Mouse (Mus musculus) CH12.LX (cell line): ENCODE results near the gene Tstd1. TPM values are rescaled to one million over a fixed set of nuclear protein-coding genes. Genes with fewer than 3 reads are reported as not detected.

Experiments used
- DNase-seq: peaks from one replicate; pipeline ENCODE4 v3.0.0-alpha.2; 2013; ENCODE audit errors: extremely low read depth
- H3K27ac ChIP-seq: 2 replicates; pipeline ENCODE4 v1.5.1; 2012; ENCODE audit warnings: low read depth, mild to moderate bottlenecking, control low read depth, moderate library complexity; ENCODE audit not compliant: insufficient read depth
- H3K27me3 ChIP-seq: replicated peaks from 2 replicates; pipeline ENCODE3; 2012; ENCODE audit warnings: inconsistent platforms
- H3K36me3 ChIP-seq, 2 experiments: replicated peaks in 1 of 2; 2 replicates each; pipeline versions ENCODE3 to v1.6.1; 2012; ENCODE audit warnings: inconsistent platforms in 1 of 2, low read length in 1 of 2, mild to moderate bottlenecking in 1 of 2, mixed read lengths in 1 of 2, moderate library complexity in 1 of 2; ENCODE audit not compliant: control insufficient read depth in 1 of 2, insufficient read depth in 1 of 2
- H3K4me1 ChIP-seq, 2 experiments: 2 replicates each; pipeline ENCODE4 v1.6.1; 2012; ENCODE audit warnings: inconsistent platforms in 1 of 2, moderate library complexity in 1 of 2; ENCODE audit not compliant: insufficient read depth in 2 of 2, control insufficient read depth in 1 of 2
- H3K4me2 ChIP-seq: 2 replicates; pipeline ENCODE4 v1.6.1; 2012; ENCODE audit warnings: low read depth, mild to moderate bottlenecking, control low read depth; ENCODE audit not compliant: poor library complexity, insufficient read depth, severe bottlenecking
- H3K4me3 ChIP-seq, 3 experiments: fragments of 150-350 bp in 1 of 3; sonication (generic) in 1 of 3; replicated peaks in 1 of 3; 2 replicates each; pipeline versions ENCODE3 to v1.5.1; 2011 to 2012; ENCODE audit warnings: low read depth in 2 of 3, low read length in 2 of 3, mild to moderate bottlenecking in 2 of 3, moderate library complexity in 2 of 3, control low read depth in 1 of 3, improper control_type of control experiment in 1 of 3, inconsistent platforms in 1 of 3, mixed read lengths in 1 of 3; ENCODE audit not compliant: poor library complexity in 1 of 3
- H3K79me2 ChIP-seq: replicated peaks from 2 replicates; pipeline ENCODE4 v1.6.1; 2012; ENCODE audit warnings: mild to moderate bottlenecking, moderate library complexity; ENCODE audit not compliant: control insufficient read depth, poor library complexity, insufficient read depth, severe bottlenecking; ENCODE audit errors: extremely low read depth
- H3K9ac ChIP-seq: 2 replicates; pipeline ENCODE4 v1.6.1; 2012; ENCODE audit warnings: low read depth, mild to moderate bottlenecking, control low read depth, moderate library complexity; ENCODE audit not compliant: insufficient read depth
- H3K9me3 ChIP-seq: replicated peaks from 2 replicates; pipeline ENCODE3; 2012; ENCODE audit warnings: low read length, inconsistent platforms, mixed read lengths
- CHD1 ChIP-seq: IDR thresholded peaks from 2 replicates; pipeline ENCODE4 v1.6.1; 2012; ENCODE audit warnings: low read depth, low read length, improper control_type of control experiment, inconsistent platforms
- CHD2 ChIP-seq: IDR thresholded peaks from 2 replicates; pipeline ENCODE4 v1.6.1; 2011; ENCODE audit warnings: low read length, improper control_type of control experiment
- CTCF ChIP-seq, 2 experiments: IDR thresholded peaks in 1 of 2; conservative IDR thresholded peaks in 1 of 2; 2 replicates each; pipeline ENCODE4 v1.5.1; 2011 to 2012; ENCODE audit warnings: low read depth in 2 of 2, low read length in 2 of 2, improper control_type of control experiment in 1 of 2, inconsistent platforms in 1 of 2, mild to moderate bottlenecking in 1 of 2, moderate library complexity in 1 of 2
- E2F4 ChIP-seq: IDR thresholded peaks from 2 replicates; pipeline ENCODE4 v1.6.1; 2011; ENCODE audit warnings: low read depth, low read length, improper control_type of control experiment; ENCODE audit not compliant: insufficient replicate concordance
- ELF1 ChIP-seq: IDR thresholded peaks from 2 replicates; pipeline ENCODE4 v1.6.1; 2014; ENCODE audit warnings: low read depth, mild to moderate bottlenecking, inconsistent platforms, low read length, improper control_type of control experiment
- GABPA ChIP-seq: IDR thresholded peaks from 2 replicates; pipeline ENCODE4 v1.6.1; 2012; ENCODE audit warnings: low read depth, low read length, improper control_type of control experiment, inconsistent platforms; ENCODE audit not compliant: insufficient replicate concordance
- HCFC1 ChIP-seq: IDR thresholded peaks from 2 replicates; pipeline ENCODE4 v1.6.1; 2012; ENCODE audit warnings: low read depth, mild to moderate bottlenecking, inconsistent platforms, low read length, improper control_type of control experiment
- IRF4 ChIP-seq: IDR thresholded peaks from 2 replicates; pipeline ENCODE4 v1.6.1; 2014; ENCODE audit warnings: low read depth, mild to moderate bottlenecking, inconsistent platforms, low read length, improper control_type of control experiment
- JUN ChIP-seq: IDR thresholded peaks from 2 replicates; pipeline ENCODE4 v1.6.1; 2011; ENCODE audit warnings: low read depth, mild to moderate bottlenecking, low read length, improper control_type of control experiment, moderate library complexity; ENCODE audit not compliant: insufficient read depth
- KAT2A ChIP-seq: IDR thresholded peaks from 2 replicates; pipeline ENCODE4 v1.6.1; 2012; ENCODE audit warnings: low read length, improper control_type of control experiment, inconsistent platforms; ENCODE audit not compliant: insufficient replicate concordance
- MAX ChIP-seq: IDR thresholded peaks from 2 replicates; pipeline ENCODE4 v1.6.1; 2011; ENCODE audit warnings: low read length, improper control_type of control experiment
- MXI1 ChIP-seq: IDR thresholded peaks from 2 replicates; pipeline ENCODE4 v1.6.1; 2011; ENCODE audit warnings: mild to moderate bottlenecking, low read depth, low read length, improper control_type of control experiment
- MYC ChIP-seq: IDR thresholded peaks from 2 replicates; pipeline ENCODE4 v1.6.1; 2011; ENCODE audit warnings: low read depth, mild to moderate bottlenecking, improper control_type of control experiment, low read length
- NELFE ChIP-seq: IDR thresholded peaks from 2 replicates; pipeline ENCODE4 v1.6.1; 2011; ENCODE audit warnings: low read depth, low read length, improper control_type of control experiment
- NRF1 ChIP-seq: IDR thresholded peaks from 2 replicates; pipeline ENCODE4 v1.6.1; 2014; ENCODE audit warnings: low read depth, mild to moderate bottlenecking, inconsistent platforms, low read length, improper control_type of control experiment, moderate library complexity
- PAX5 ChIP-seq: IDR thresholded peaks from 2 replicates; pipeline ENCODE4 v1.6.1; 2012; ENCODE audit warnings: low read length, inconsistent platforms, mixed read lengths
- POLR2A ChIP-seq: IDR thresholded peaks from 2 replicates; pipeline ENCODE4 v1.6.1; 2011; ENCODE audit warnings: low read depth, mild to moderate bottlenecking, improper control_type of control experiment, low read length
- POLR2AphosphoS2 ChIP-seq: IDR thresholded peaks from 2 replicates; pipeline ENCODE4 v1.6.1; 2011; ENCODE audit warnings: low read depth, low read length, improper control_type of control experiment
- RAD21 ChIP-seq: IDR thresholded peaks from 2 replicates; pipeline ENCODE4 v1.6.1; 2011; ENCODE audit warnings: low read depth, mild to moderate bottlenecking, low read length, improper control_type of control experiment, moderate library complexity
- SIN3A ChIP-seq: IDR thresholded peaks from 2 replicates; pipeline ENCODE4 v1.6.1; 2012; ENCODE audit warnings: low read length, improper control_type of control experiment, inconsistent platforms
- UBTF ChIP-seq: IDR thresholded peaks from 2 replicates; pipeline ENCODE4 v1.6.1; 2012; ENCODE audit warnings: low read depth, mild to moderate bottlenecking, inconsistent platforms, low read length, improper control_type of control experiment, moderate library complexity
- USF1 ChIP-seq: IDR thresholded peaks from 2 replicates; pipeline ENCODE4 v1.6.1; 2014; ENCODE audit warnings: low read depth, mild to moderate bottlenecking, inconsistent platforms, low read length, improper control_type of control experiment
- USF2 ChIP-seq: conservative IDR thresholded peaks from 2 replicates; pipeline ENCODE4 v1.6.1; 2011; ENCODE audit warnings: low read depth, low read length, improper control_type of control experiment
- ZC3H11A ChIP-seq: IDR thresholded peaks from 2 replicates; pipeline ENCODE4 v1.6.1; 2012; ENCODE audit warnings: low read depth, mild to moderate bottlenecking, inconsistent platforms, low read length, improper control_type of control experiment
- ZMIZ1 ChIP-seq: IDR thresholded peaks from 2 replicates; pipeline ENCODE4 v1.6.1; 2012; ENCODE audit warnings: low read depth, mild to moderate bottlenecking, inconsistent platforms, low read length, improper control_type of control experiment
- ZNF384 ChIP-seq: IDR thresholded peaks from 2 replicates; pipeline ENCODE4 v1.6.1; 2012; ENCODE audit warnings: low read depth, low read length, improper control_type of control experiment, inconsistent platforms
- dilution Hi-C: fragments of 300-500 bp; cut with MboI; formaldehyde crosslinking; loops from 2 replicates; pipeline ENCODE4 v1.14.3; 2020; ENCODE audit warnings: low sequenced_read_pairs; ENCODE audit not compliant: extremely low pct_unique_long_range_greater_than_20kb, extremely low pct_ligation_motif_present
- in situ Hi-C: fragments of 300-500 bp; cut with MboI; formaldehyde crosslinking; loops from 3 replicates; pipeline ENCODE4 v1.14.3; 2019; ENCODE audit warnings: low sequenced_read_pairs, low pct_ligation_motif_present, low pct_unique_long_range_greater_than_20kb, mixed read lengths
- polyA plus RNA-seq: library from polyadenylated mRNA; unstranded; fragments of >175 nt; gene quantifications from 2 replicates; pipeline ENCODE4 v1.2.1, GENCODE M21; 2012; ENCODE audit warnings: low read depth; ENCODE audit not compliant: insufficient read length
- total RNA-seq, 2 experiments: library from RNA; depleted of rRNA; stranded (reverse); fragments of 300-350 nt in 1 of 2; fragments of >200 nt in 1 of 2; gene quantifications; 2 replicates each; pipeline ENCODE4 v1.2.3; 2012 to 2014

Tstd1 gene
- total and polyA plus RNA-seq, 3 experiments = 1.4 to 3.5 (median 2.5) TPM

GRCm38 (mm10) chr1:171432158-171432557, 13.5 kb downstream of the Tstd1 start:
- in situ Hi-C loops = no loop called here
- peaks cover 0 to 2% of the 10 kb centered on the region in 2 experiments; a peak in 2 of 4 replicates for H3K4me1 ChIP-seq

GRCm38 (mm10) chr1:171435288-171435814, 16.7 kb downstream of the Tstd1 start:
- dilution Hi-C loops = no loop called here

More at GRCm38 (mm10) chr1:171432158-171432557, 13.5 kb downstream of the Tstd1 start:
- peaks cover 23% of the 10 kb centered on the region for H3K27me3 ChIP-seq
- no peak overlapping the region for H3K27ac ChIP-seq
- DNase-seq = no peak
- no peaks in the 10 kb centered on the region for H3K36me3 ChIP-seq
- H3K9me3 ChIP-seq = no peaks in the 10 kb centered on the region
- H3K4me2 ChIP-seq = no peak overlapping the region
- dilution Hi-C loops = no loop called here
- TF ChIP-seq HCFC1 (no peak), IRF4 (no peak), ZNF384 (no peak), USF2 (no peak), CTCF (conservative IDR thresholded peaks at IDR 0.05 in 1 of 2, IDR thresholded peaks at IDR 0.05 in 1 of 2; ENCODE audit: low read depth in 2 of 2, low read length in 2 of 2) (no peak), E2F4 (no peak), ZC3H11A (no peak), CHD2 (no peak), USF1 (no peak), MXI1 (no peak), NELFE (no peak), RAD21 (no peak), PAX5 (no peak), UBTF (no peak), KAT2A (no peak), POLR2A (no peak), POLR2AphosphoS2 (no peak), MYC (no peak), JUN (no peak)
- no peak overlapping the region for H3K9ac ChIP-seq
- no peaks in the 10 kb centered on the region for H3K79me2 ChIP-seq
- no peak overlapping the region for H3K4me3 ChIP-seq

More at GRCm38 (mm10) chr1:171435288-171435814, 16.7 kb downstream of the Tstd1 start:
- H3K27me3 ChIP-seq = peaks cover 39% of the 10 kb centered on the region
- H3K9me3 ChIP-seq = no peaks in the 10 kb centered on the region
- H3K4me1 ChIP-seq = peaks cover 3 to 29% of the 10 kb centered on the region in 2 experiments; a peak in 2 of 4 replicates
- H3K4me3 ChIP-seq = no peak overlapping the region
- H3K9ac ChIP-seq = no peak overlapping the region
- H3K79me2 ChIP-seq = no peaks in the 10 kb centered on the region
- DNase-seq = no peak
- in situ Hi-C loops = no loop called here
- no peaks in the 10 kb centered on the region for H3K36me3 ChIP-seq
- no peak overlapping the region for H3K27ac ChIP-seq
- TF ChIP-seq NELFE (no peak), IRF4 (no peak), ZMIZ1 (no peak), USF2 (no peak), USF1 (no peak), POLR2AphosphoS2 (no peak), ELF1 (no peak), CHD1 (no peak), NRF1 (no peak), POLR2A (no peak), JUN (no peak), RAD21 (no peak), SIN3A (no peak), MAX (no peak), KAT2A (no peak), GABPA (no peak)
- TF ChIP-seq, all 38 proteins: peak for 0
- no peak overlapping the region for H3K4me2 ChIP-seq
